Mouse (Mus musculus) limb, embryonic 12.5 days (tissue): ENCODE data around the gene Kprp. TPM values are rescaled to one million over a fixed set of nuclear protein-coding genes. Genes with fewer than 3 reads are reported as not detected.
"Not testable (repeated sequence)": the region's sequence is repeated elsewhere in the genome, so short reads cannot be mapped to it uniquely, and the experiment has no call there.

ENCODE experiments used
- ATAC-seq: fragments of 200-750 bp; cut with Nextera tagmentation; 2 replicates; pipeline ENCODE4 v1.8.0; 2017; ENCODE audit warnings: low read depth, moderate TSS enrichment; ENCODE audit not compliant: insufficient number of reproducible peaks, insufficient read depth, low FRiP score, low TSS enrichment
- H3K27ac ChIP-seq: fragments of 300-500 bp; sonication (generic); 2 replicates; pipeline ENCODE4 v1.5.1; 2016; ENCODE audit warnings: mild to moderate bottlenecking, moderate library complexity
- H3K27me3 ChIP-seq: fragments of 300-500 bp; sonication (generic); 2 replicates; pipeline ENCODE4 v1.6.1; 2016; ENCODE audit warnings: mild to moderate bottlenecking, moderate library complexity
- H3K36me3 ChIP-seq: fragments of 300-500 bp; sonication (generic); 2 replicates; pipeline ENCODE4 v1.6.1; 2016; ENCODE audit warnings: mild to moderate bottlenecking, moderate library complexity
- H3K4me1 ChIP-seq: fragments of 300-500 bp; sonication (generic); replicated peaks from 2 replicates; pipeline ENCODE4 v1.6.1; 2016
- H3K4me2 ChIP-seq: fragments of 300-500 bp; sonication (generic); 2 replicates; pipeline ENCODE4 v1.6.1; 2016; ENCODE audit warnings: mild to moderate bottlenecking, moderate library complexity
- H3K4me3 ChIP-seq: fragments of 300-500 bp; sonication (generic); replicated peaks from 2 replicates; pipeline ENCODE4 v1.5.1; 2016; ENCODE audit warnings: mild to moderate bottlenecking
- H3K9ac ChIP-seq: fragments of 300-500 bp; sonication (generic); replicated peaks from 2 replicates; pipeline ENCODE4 v1.6.1; 2016; ENCODE audit warnings: mild to moderate bottlenecking, moderate library complexity
- H3K9me3 ChIP-seq: fragments of 300-500 bp; sonication (generic); 2 replicates; pipeline ENCODE4 v1.6.1; 2016; ENCODE audit warnings: mild to moderate bottlenecking, moderate library complexity
- WGBS: fragments of 180-500 bp; shearing (Covaris S2); methylation state at CpG from one replicate; pipeline ENCODE4 v1.1.7; 2016; 5-methylcytosine and 5-hydroxymethylcytosine counted together
- polyA plus RNA-seq: library from polyadenylated mRNA; unstranded; fragments of >200 nt; fragmentation: Nextera tagmentation; extraction: Ambion mirVana; gene quantifications from 2 replicates; pipeline ENCODE4 v1.2.1, GENCODE M21; 2016

Gene Kprp
- polyA plus RNA-seq, result not detected in 2 replicates

GRCm38 (mm10) chr3:92827108-92827507 lies at the start of gene Kprp:
Gene Kprp, minus strand, starts transcription at chr3:92827247.
- Histone ChIP-seq H3K4me1 (no peaks in the 10 kb centered on the region), H3K4me2 (no peak within 1 kb of the TSS), H3K36me3 (no peaks in the 10 kb centered on the region), H3K27ac (no peak within 1 kb of the TSS), H3K9me3 (no peaks in the 10 kb centered on the region), H3K4me3 (no peak within 1 kb of the TSS), H3K27me3 (no peaks in the 10 kb centered on the region), H3K9ac (no peak within 1 kb of the TSS)
- WGBS, result 50% methylated on average over 1 of the region's 1 CpGs
- ATAC-seq, result no peak

GRCm38 (mm10) chr3:92874180-92874579 lies 47.1 kb upstream of the Kprp start:
- Histone ChIP-seq H3K4me1 (no peaks in the 10 kb centered on the region), H3K9me3 (no peaks in the 10 kb centered on the region), H3K27me3 (no peaks in the 10 kb centered on the region), H3K36me3 (no peaks in the 10 kb centered on the region), H3K27ac (no peak overlapping the region), H3K4me3 (no peak overlapping the region), H3K4me2 (no peak overlapping the region), H3K9ac (no peak overlapping the region)
- no peak for ATAC-seq
- 88% methylated on average over 3 of the region's 3 CpGs for WGBS

GRCm38 (mm10) chr3:92870116-92870515 lies 43.1 kb upstream of the Kprp start, which contains the start of gene 2310050C09Rik:
Gene 2310050C09Rik, minus strand, starts transcription at chr3:92870216.
- no peak within 1 kb of the TSS for H3K9ac ChIP-seq
- no peak within 1 kb of the TSS for H3K4me3 ChIP-seq
- no peaks in the 10 kb centered on the region for H3K4me1 ChIP-seq
- WGBS, result 64% methylated on average over 4 of the region's 4 CpGs
- no peak within 1 kb of the TSS for H3K4me2 ChIP-seq
- ATAC-seq, result no peak
- H3K36me3 ChIP-seq, result no peaks in the 10 kb centered on the region
- no peaks in the 10 kb centered on the region for H3K27me3 ChIP-seq
- no peak within 1 kb of the TSS for H3K27ac ChIP-seq
- no peaks in the 10 kb centered on the region for H3K9me3 ChIP-seq

GRCm38 (mm10) chr3:92851186-92851585 lies 24.1 kb upstream of the Kprp start, which contains the start of gene Lce1l:
Gene Lce1l, minus strand, starts transcription at chr3:92851286.
- Histone ChIP-seq H3K4me2 (no peak within 1 kb of the TSS), H3K9me3 (no peaks in the 10 kb centered on the region), H3K36me3 (no peaks in the 10 kb centered on the region), H3K27ac (no peak within 1 kb of the TSS), H3K27me3 (no peaks in the 10 kb centered on the region), H3K4me1 (no peaks in the 10 kb centered on the region), H3K4me3 (no peak within 1 kb of the TSS), H3K9ac (no peak within 1 kb of the TSS)
- 86% methylated on average over 3 of the region's 3 CpGs for WGBS
- no peak for ATAC-seq

- no peaks in the 10 kb centered on the region for H3K27me3 ChIP-seq
- ATAC-seq, result no peak
- no peak overlapping the region for H3K9ac ChIP-seq
- H3K27ac ChIP-seq, result no peak overlapping the region
- no peak overlapping the region for H3K4me3 ChIP-seq
- H3K4me1 ChIP-seq, result no peaks in the 10 kb centered on the region
- 30% methylated on average over 1 of the region's 1 CpGs for WGBS
- H3K36me3 ChIP-seq, result no peaks in the 10 kb centered on the region
- H3K4me2 ChIP-seq, result no peak overlapping the region
- no peaks in the 10 kb centered on the region for H3K9me3 ChIP-seq
Observed at GRCm38 (mm10) chr3:92825808-92826207, 1.2 kb downstream of the Kprp start.

GRCm38 (mm10) chr3:92816036-92816435 lies 11.0 kb downstream of the Kprp start:
- H3K27me3 ChIP-seq, result not testable (repeated sequence)
- 87% methylated on average over 2 of the region's 2 CpGs for WGBS

GRCm38 (mm10) chr3:92815581-92815980 lies 11.5 kb downstream of the Kprp start:
- H3K36me3 ChIP-seq, result no peaks in the 10 kb centered on the region
- H3K4me3 ChIP-seq, result no peak overlapping the region
- no peaks in the 10 kb centered on the region for H3K4me1 ChIP-seq
- no peak overlapping the region for H3K27ac ChIP-seq
- no peaks in the 10 kb centered on the region for H3K9me3 ChIP-seq
- no peak overlapping the region for H3K9ac ChIP-seq
- WGBS, result 90% methylated on average over 3 of the region's 3 CpGs
- no peaks in the 10 kb centered on the region for H3K27me3 ChIP-seq
- ATAC-seq, result no peak
- H3K4me2 ChIP-seq, result no peak overlapping the region

More at GRCm38 (mm10) chr3:92816036-92816435, 11.0 kb downstream of the Kprp start:
- H3K9ac ChIP-seq, H3K36me3 ChIP-seq, H3K9me3 ChIP-seq, H3K4me2 ChIP-seq, H3K27ac ChIP-seq, ATAC-seq, H3K4me3 ChIP-seq, H3K4me1 ChIP-seq: not testable (repeated sequence)

- Histone ChIP-seq H3K4me1 (no peaks in the 10 kb centered on the region), H3K9ac (no peak within 1 kb of the TSS), H3K27me3 (no peaks in the 10 kb centered on the region), H3K9me3 (no peaks in the 10 kb centered on the region), H3K27ac (no peak within 1 kb of the TSS), H3K4me3 (no peak within 1 kb of the TSS), H3K36me3 (no peaks in the 10 kb centered on the region), H3K4me2 (no peak within 1 kb of the TSS)
- ATAC-seq, result no peak
Observed at GRCm38 (mm10) chr3:92807791-92808190, 19.3 kb downstream of the Kprp start, which contains the start of gene Lce1k. Gene Lce1k, minus strand, starts transcription at chr3:92807891.

- Histone ChIP-seq H3K9me3 (no peaks in the 10 kb centered on the region), H3K4me2 (no peak within 1 kb of the TSS), H3K4me1 (no peaks in the 10 kb centered on the region), H3K4me3 (no peak within 1 kb of the TSS), H3K27me3 (no peaks in the 10 kb centered on the region), H3K9ac (no peak within 1 kb of the TSS), H3K36me3 (no peaks in the 10 kb centered on the region), H3K27ac (no peak within 1 kb of the TSS)
- no peak for ATAC-seq
- WGBS, result 86% methylated on average over 1 of the region's 1 CpGs
Observed at GRCm38 (mm10) chr3:92790414-92790813, 36.6 kb downstream of the Kprp start, which contains the start of gene Lce1j. Gene Lce1j, minus strand, starts transcription at chr3:92790514.

- Histone ChIP-seq H3K36me3 (no peaks in the 10 kb centered on the region), H3K4me2 (no peak within 1 kb of the TSS), H3K9ac (no peak within 1 kb of the TSS), H3K27ac (no peak within 1 kb of the TSS), H3K9me3 (no peaks in the 10 kb centered on the region), H3K4me1 (no peaks in the 10 kb centered on the region), H3K4me3 (no peak within 1 kb of the TSS), H3K27me3 (no peaks in the 10 kb centered on the region)
- ATAC-seq, result no peak
- WGBS, result 76% methylated on average over 1 of the region's 1 CpGs
Observed at GRCm38 (mm10) chr3:92778799-92779198, 48.2 kb downstream of the Kprp start, which contains the start of gene Lce1i. Gene Lce1i, minus strand, starts transcription at chr3:92778899.
